Mouse (Mus musculus) urinary bladder, adult 18-20 months (tissue): ENCODE results near the gene Dnajc9.
A peak's percentile ranks its signal among the peaks of the same experiment; 100 is the strongest.

Experiments used
- DNase-seq, 2 experiments: peaks; one replicate each; pipeline ENCODE4 v3.0.0; 2022; ENCODE audit warnings: low spot score in 2 of 2, mixed read lengths in 2 of 2

Gene Dnajc9

DNA sequence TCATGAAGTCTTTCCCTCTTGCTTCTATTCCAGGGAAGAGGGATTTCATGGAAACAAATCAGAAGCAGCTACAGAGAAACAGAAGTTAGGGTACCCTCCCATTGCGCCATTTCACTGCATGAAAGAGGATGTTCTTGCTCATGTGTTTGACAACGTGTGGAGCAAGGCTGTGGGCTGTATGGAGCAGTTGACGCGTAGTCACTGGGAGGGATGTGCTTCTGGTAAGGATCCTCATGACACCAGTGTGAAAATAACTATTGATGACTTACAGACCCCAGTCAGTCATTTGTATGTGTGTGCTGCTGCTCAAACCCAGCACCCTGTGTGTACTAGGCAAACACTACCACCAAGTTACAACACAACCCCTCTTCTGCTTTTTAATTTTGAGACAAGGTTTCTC, 25.5 kb downstream of the Dnajc9 start:
- no peak for DNase-seq

DNA sequence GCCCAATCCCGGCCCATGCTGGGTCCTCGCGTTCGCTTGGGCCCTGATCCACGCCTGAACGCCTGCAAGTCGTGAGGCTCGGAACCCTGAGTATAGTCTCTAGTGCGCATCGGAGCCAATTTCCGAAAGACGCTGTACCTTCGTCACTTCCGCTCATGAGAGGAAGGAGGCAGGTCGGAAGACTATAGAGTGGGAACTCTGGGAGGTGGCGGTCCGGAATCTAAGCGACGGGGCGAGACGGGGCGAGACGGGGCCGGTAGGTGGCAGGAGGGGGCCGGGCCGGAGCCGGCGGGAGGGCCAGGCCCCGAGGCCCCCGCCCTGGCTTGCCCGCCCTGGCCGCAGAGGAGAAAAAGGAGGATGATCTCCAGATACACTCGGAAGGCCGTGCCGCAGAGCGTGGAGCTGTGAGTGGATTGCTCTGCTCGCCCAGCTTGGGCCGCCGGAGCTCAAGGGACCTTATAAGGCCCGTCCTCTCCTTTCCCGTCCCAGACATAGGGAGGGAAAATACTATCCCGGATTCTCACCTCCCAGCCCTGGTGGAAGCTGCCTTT, 40.6 kb downstream of the Dnajc9 start, which contains the start of the genes Ecd and Fam149b:
Gene Ecd (minus strand): TSS at position 131 of the 551 bp plus-strand sequence.
Gene Fam149b (plus strand): TSS at position 172 of the 551 bp plus-strand sequence.
- DNase-seq: peak; percentile 90

DNA sequence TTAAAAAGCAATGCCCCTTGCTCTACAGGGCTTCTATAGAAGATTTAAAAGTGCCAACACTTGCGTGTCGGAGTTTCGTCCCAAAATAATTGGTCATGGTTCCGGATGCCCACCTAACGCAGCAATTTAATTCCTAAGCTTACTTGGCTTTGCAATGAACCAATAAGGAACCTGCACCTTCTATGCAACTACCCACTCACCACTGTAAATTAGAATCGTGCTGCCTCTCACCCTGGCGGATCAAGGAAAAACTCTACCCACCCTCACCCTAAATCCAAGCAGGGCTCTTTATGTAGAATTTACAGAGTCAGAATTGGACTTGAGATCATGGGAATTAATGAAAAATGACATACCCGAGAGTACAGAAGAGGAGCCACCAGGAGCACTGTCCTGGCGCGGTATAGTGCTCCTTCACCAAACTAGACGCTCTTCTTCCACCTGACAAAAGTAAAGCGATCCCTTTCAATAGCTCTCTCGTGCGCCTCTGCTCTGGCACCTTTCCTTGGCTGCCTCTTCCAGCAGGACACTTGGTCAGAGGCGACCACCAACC, 41.2 kb downstream of the Dnajc9 start:
- no peak for DNase-seq

DNA sequence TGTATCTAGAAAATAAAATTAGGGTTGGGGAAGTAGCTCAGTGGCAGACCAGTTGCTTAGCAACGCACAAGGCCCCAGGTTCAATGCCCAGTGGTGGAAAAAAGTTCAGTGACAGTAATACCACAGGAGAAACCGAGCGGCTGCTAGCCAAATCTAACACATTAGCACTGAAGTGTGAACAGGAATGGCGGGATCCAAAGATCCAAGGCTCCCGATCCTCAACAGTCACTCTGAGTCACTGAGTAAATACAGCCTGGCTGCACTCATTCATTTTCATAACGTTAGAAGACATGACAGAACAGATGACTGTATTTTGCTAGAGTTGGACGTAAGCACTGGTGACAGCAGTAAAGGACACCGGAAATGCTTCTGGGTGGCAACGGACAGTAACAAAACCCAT, 42.8 kb downstream of the Dnajc9 start:
- no peak for DNase-seq

DNA sequence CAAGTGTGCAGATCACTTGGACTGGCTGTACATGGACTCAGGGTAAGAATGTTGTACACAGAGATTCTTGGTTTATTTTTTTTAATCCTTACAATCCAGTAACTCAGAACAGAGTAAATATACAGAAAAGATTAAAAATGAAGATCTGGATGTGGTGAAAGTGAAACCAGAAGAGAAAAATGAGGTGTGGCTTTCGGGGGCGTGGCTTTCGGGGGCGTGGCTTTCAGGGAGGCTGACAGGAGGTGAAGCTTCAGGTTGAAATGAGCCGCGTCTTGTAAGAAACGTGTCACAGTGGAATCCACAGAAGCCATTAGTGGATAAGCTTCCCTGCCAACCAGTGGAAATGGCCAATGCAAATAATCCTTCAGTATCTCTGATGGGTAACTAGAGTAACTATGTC, 47.8 kb downstream of the Dnajc9 start:
- no peak for DNase-seq

DNA sequence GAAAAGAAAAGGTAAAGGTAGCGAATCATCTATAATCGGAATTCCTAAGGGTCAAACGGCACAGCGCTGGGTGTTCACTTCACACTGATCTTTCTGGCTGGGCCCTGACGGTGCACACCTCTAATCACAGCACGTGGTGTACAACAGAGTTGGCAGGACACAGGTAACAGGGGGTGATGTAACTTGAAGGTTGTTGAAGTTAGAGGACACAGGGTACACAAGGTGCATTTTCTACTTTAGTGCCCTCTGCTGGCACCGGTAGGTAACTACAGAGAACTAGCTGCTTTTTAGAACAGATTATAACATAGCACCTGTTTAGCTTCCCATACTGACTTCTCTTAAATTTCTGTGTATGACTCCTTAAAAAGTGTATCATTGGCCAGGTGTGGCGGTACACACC, 48.6 kb downstream of the Dnajc9 start:
- no peak for DNase-seq

DNA sequence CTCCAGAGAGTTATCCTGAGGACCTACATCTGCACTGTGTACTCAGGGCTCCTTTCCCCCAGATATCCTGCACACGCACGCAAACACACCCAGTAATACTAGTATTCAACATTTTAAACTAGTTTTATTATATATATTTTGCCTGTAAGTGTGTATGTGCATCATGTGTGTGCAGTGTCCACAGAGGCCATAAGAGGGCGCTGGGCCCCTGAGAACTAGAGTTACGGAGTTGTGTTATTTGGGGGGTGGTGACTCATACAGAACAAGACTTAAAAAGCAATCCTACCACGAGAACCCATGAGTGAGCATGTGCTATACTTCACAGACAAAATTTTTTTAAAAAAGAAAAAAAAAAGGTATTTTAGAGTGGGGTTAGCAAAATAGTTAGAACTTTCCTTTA, 49.3 kb downstream of the Dnajc9 start:
- DNase-seq: no peak
